Mouse (Mus musculus): ENCODE measurements at regions not wholly inside any gene's neighbourhood (a gene's known extent, or its start where the extent isn't known, plus 50 kb on each side); places are given as distances from the start of the nearest gene placed in this dataset.

DNA sequence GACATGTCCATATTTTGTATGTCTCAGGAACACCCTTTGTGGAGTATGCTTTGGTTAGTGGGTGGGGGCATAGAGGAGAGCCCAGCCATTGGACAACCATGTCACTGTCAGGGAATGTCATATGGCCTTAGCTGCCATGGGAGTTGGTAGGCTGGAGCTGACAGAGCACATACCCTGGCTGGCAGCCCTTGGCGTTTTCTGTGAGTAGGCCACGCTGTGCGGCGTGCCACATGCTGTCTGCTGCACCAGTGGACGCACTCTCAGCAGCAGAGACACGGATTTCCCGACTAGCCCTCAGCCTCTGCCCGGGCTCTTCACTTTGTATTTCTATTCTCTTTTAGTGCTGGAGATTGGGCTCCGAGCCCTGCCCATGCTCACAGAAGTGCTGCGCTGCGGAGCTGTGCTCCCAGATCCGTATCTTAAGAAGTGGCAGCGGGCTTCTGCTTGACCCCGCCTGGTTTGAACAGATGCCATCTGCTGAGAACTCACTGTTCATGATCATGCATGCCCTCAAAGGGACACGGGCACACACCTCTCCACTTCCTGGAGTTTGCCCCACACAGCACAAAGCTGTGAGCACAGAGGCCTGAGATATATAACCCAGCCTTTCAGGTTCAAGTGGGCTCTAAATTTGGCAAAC, 160.1 kb downstream of the Sall1 start:
- no peak for TF ChIP-seq CTCF (conservative IDR thresholded peaks at IDR 0.05; ENCODE audit: low read length)
- TF ChIP-seq POU5F1 (IDR thresholded peaks at IDR 0.05; ENCODE audit: borderline replicate concordance, low read length) = no peak

All from E14TG2a.4 (cell line).